Comparison of ENCODE assay signal across 8 mouse cellular contexts in genomic region chr16:21727897-21728364, GRCm38 (mm10). TPM values are rescaled to one million over a fixed set of nuclear protein-coding genes. Genes with fewer than 3 reads are reported as not detected.
A peak's percentile ranks its signal among the peaks of the same experiment; 100 is the strongest.
DNase-seq lines count a peak whose midpoint lies in the region; ATAC-seq lines count a peak whose summit lies in the region.

No protein-coding gene starts in this region.

- H3K9ac ChIP-seq in intestine, embryonic 14.5 days (ENCODE audit: low read length), result no peak overlapping the region
- no peak overlapping the region for H3K9ac ChIP-seq in midbrain, embryonic 13.5 days (replicated peaks)

- 0 out of 2 replicates have a peak, but pooled peaks cover 3% of the 10 kb centered on the region for H3K9me3 ChIP-seq in intestine, embryonic 14.5 days (ENCODE audit: control insufficient read depth, low read length)
- no peaks in the 10 kb centered on the region for H3K9me3 ChIP-seq in midbrain, embryonic 13.5 days

- no peak overlapping the region for H3K4me3 ChIP-seq in intestine, embryonic 14.5 days (ENCODE audit: low read depth, low read length)
- peak overlapping the region; percentile 29 for H3K4me3 ChIP-seq in midbrain, embryonic 13.5 days (replicated peaks)

- H3K27ac ChIP-seq in intestine, embryonic 14.5 days (ENCODE audit: low read depth), result no peak overlapping the region
- no peak overlapping the region for H3K27ac ChIP-seq in midbrain, embryonic 13.5 days

- intact Hi-C loops in left cerebral cortex, postnatal 36 days (cut with DNase I), result loop anchor here (5.0 kb wide), 1 partner anchor 111 kb away; no protein-coding TSS in a partner anchor

- no peaks in the 10 kb centered on the region for H3K36me3 ChIP-seq in intestine, embryonic 14.5 days (ENCODE audit: control insufficient read depth, insufficient read depth, low read length)
- no peaks in the 10 kb centered on the region for H3K36me3 ChIP-seq in midbrain, embryonic 13.5 days

- H3K4me1 ChIP-seq in intestine, embryonic 14.5 days (replicated peaks; ENCODE audit: control insufficient read depth, insufficient read depth, low read length), result no peaks in the 10 kb centered on the region
- H3K4me1 ChIP-seq in midbrain, embryonic 13.5 days (replicated peaks), result no peaks in the 10 kb centered on the region

- peak; percentile 64; the same call in 1 of the 2 replicates for ATAC-seq in intestine, embryonic 14.5 days (replicated peaks; ENCODE audit: low FRiP score, low TSS enrichment, low read depth)
- 0 out of 2 replicates have a peak, but pooled peaks have one; percentile 48 for ATAC-seq in midbrain, embryonic 13.5 days

- DNase-seq in ovary, postnatal 10 days (ENCODE audit: low spot score), result peak; percentile 67
- no peak for DNase-seq in ovary, adult 18-20 months (ENCODE audit: low spot score)
- peak; percentile 91 for DNase-seq in embryo, embryonic 10.5 days (ENCODE audit: low spot score)
- DNase-seq in gastrocnemius, postnatal 25 days, result peak; percentile 33
- peak; percentile 78 for DNase-seq in intestine, embryonic 14.5 days (ENCODE audit: low spot score)
- DNase-seq in left cerebral cortex, postnatal 36 days (ENCODE audit: low spot score in 2 of 2), result peak; percentile 51 to 71
- peak; percentile 13 to 60 for DNase-seq in spleen, postnatal 14 days (ENCODE audit: low spot score in 2 of 2)

- H3K27me3 ChIP-seq in intestine, embryonic 14.5 days (replicated peaks; ENCODE audit: control insufficient read depth, insufficient read depth, low read length), result no peaks in the 10 kb centered on the region
- no peaks in the 10 kb centered on the region for H3K27me3 ChIP-seq in midbrain, embryonic 13.5 days

- WGBS in intestine, embryonic 14.5 days, result 43% methylated on average over 10 of the region's 10 CpGs
- WGBS in midbrain, embryonic 13.5 days, result 29% methylated on average over 10 of the region's 10 CpGs

- peak overlapping the region; percentile 11; the same call in 1 of the 2 replicates for H3K4me2 ChIP-seq in intestine, embryonic 14.5 days (ENCODE audit: low read length)
- peak overlapping the region; percentile 41 for H3K4me2 ChIP-seq in midbrain, embryonic 13.5 days (replicated peaks)

RNA-seq across cellular contexts. Expression of gene 2510009E07Rik, which starts 33.5 kb away (rescaled TPM):
- 10 to 100 TPM; 23.3 to 25.0 TPM for total RNA-seq in gastrocnemius, postnatal 25 days (2021)
- 20.0 and 21.2 TPM in 2 replicates for polyA plus RNA-seq in intestine, embryonic 14.5 days (2014; fragmentation: Nextera tagmentation; extraction: Ambion mirVana)
- 10 to 100 TPM; 46.9 to 47.0 TPM for total RNA-seq in left cerebral cortex, postnatal 36 days (2021)
- 76.4 and 91.1 TPM in 2 replicates for polyA plus RNA-seq in midbrain, embryonic 13.5 days (2015; fragmentation: Nextera tagmentation; extraction: Ambion mirVana)

RNA-seq across cellular contexts. Expression of gene Ehhadh, which starts 59.7 kb away (rescaled TPM):
- total RNA-seq in gastrocnemius, postnatal 25 days (2021), result 1 to 10 TPM; 3.4 to 4.4 TPM
- polyA plus RNA-seq in intestine, embryonic 14.5 days (2014; fragmentation: Nextera tagmentation; extraction: Ambion mirVana), result 4.2 and 4.8 TPM in 2 replicates
- total RNA-seq in left cerebral cortex, postnatal 36 days (2021), result 1 to 10 TPM; 1.9 to 2.0 TPM
- 1.2 and 1.3 TPM in 2 replicates for polyA plus RNA-seq in midbrain, embryonic 13.5 days (2015; fragmentation: Nextera tagmentation; extraction: Ambion mirVana)
